Mouse (Mus musculus): ENCODE results near the gene Abhd17b. TPM values are rescaled to one million over a fixed set of nuclear protein-coding genes. Genes with fewer than 3 reads are reported as not detected.

Abhd17b gene
- total and polyA plus RNA-seq, 3 experiments: 19.3 to 62.1 (median 33.5) TPM

DNA sequence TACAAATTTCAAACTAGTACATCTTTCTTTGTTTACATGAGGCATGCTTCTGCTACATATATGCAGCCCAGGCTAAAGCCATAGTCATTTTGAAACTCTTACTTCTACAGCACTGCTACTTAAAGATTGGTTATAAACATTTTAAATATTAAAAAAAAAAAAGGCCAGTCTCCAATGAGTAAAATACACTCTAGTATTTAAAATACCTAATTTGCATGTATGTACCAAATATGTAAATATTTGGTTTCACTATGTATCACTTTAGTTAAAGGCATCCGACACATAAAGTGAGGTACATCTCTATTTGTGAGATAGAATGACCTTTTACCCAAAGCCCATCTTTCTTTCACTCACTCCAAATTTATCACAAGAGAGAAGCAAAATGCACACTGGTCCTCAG lies 24.0 kb upstream of the Abhd17b start:
- Histone ChIP-seq H3K79me2 (replicated peaks; ENCODE audit: control insufficient read depth, extremely low read depth, insufficient read depth, poor library complexity, severe bottlenecking) (peaks cover 21% of the 10 kb centered on the region), H3K4me3 (replicated peaks in 1 of 3; ENCODE audit: low read depth in 2 of 3, low read length in 2 of 3, poor library complexity in 1 of 3) (no peak overlapping the region), H3K27me3 (replicated peaks) (no peaks in the 10 kb centered on the region), H3K4me1 (ENCODE audit: control insufficient read depth in 1 of 2, insufficient read depth in 2 of 2) (peaks cover 11 to 50% of the 10 kb centered on the region in 2 experiments), H3K36me3 (replicated peaks in 1 of 2; ENCODE audit: control insufficient read depth in 1 of 2, insufficient read depth in 1 of 2, low read length in 1 of 2) (peaks cover 3 to 11% of the 10 kb centered on the region in 2 experiments), H3K9me3 (replicated peaks; ENCODE audit: low read length) (no peaks in the 10 kb centered on the region), H3K4me2 (ENCODE audit: insufficient read depth, low read depth, poor library complexity, severe bottlenecking) (peak overlapping the region; percentile 97), H3K27ac (ENCODE audit: insufficient read depth, low read depth) (no peak overlapping the region), H3K9ac (ENCODE audit: insufficient read depth, low read depth) (no peak overlapping the region)
- no peak for DNase-seq (ENCODE audit: extremely low read depth)
- dilution Hi-C loops (cut with MboI; ENCODE audit: extremely low pct_ligation_motif_present, extremely low pct_unique_long_range_greater_than_20kb, low sequenced_read_pairs): no loop called here
- in situ Hi-C loops (cut with MboI; ENCODE audit: low pct_ligation_motif_present, low pct_unique_long_range_greater_than_20kb, low sequenced_read_pairs): no loop called here
- TF ChIP-seq JUND (conservative IDR thresholded peaks at IDR 0.05; ENCODE audit: low read depth, low read length): peak; percentile 53; the same call in 1 of the 2 replicates
- TF ChIP-seq NELFE (IDR thresholded peaks at IDR 0.05; ENCODE audit: low read depth, low read length): no peak
- TF ChIP-seq GABPA (IDR thresholded peaks at IDR 0.05; ENCODE audit: insufficient replicate concordance, low read depth, low read length): no peak
- TF ChIP-seq PAX5 (IDR thresholded peaks at IDR 0.05; ENCODE audit: low read length): no peak
- TF ChIP-seq MAX (IDR thresholded peaks at IDR 0.05; ENCODE audit: low read length): no peak
- no peak for TF ChIP-seq NRF1 (IDR thresholded peaks at IDR 0.05; ENCODE audit: low read depth, low read length)
- TF ChIP-seq JUN (IDR thresholded peaks at IDR 0.05; ENCODE audit: insufficient read depth, low read depth, low read length): 0 out of 2 replicates have a peak, but pooled peaks have one; percentile 40
- peak; percentile 28; the same call in 1 of the 2 replicates for TF ChIP-seq ZNF384 (IDR thresholded peaks at IDR 0.05; ENCODE audit: low read depth, low read length)
- TF ChIP-seq TBP (conservative IDR thresholded peaks at IDR 0.05; ENCODE audit: low read depth, low read length): no peak

DNA sequence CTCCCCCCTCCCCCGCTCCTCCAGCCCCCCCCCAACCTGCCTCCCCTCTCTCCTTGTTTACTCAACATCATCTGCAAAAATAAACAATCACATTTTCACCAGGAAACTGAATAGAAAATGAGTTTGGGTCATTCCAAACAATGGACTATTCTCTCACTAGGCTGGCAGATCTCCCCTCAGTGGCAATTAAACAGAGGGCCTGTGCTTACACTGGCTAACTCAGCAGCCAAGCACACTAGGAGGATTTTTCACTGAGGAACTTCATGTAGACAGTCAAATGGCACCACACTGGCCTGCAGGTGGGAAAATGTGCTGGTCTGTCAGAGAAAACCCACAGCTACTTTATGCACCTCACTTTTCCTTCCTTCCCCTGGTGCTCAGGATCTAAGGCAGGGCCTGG lies 23.5 kb upstream of the Abhd17b start:
- H3K27ac ChIP-seq (ENCODE audit: insufficient read depth, low read depth): peak overlapping the region; percentile 19
- H3K4me3 ChIP-seq (replicated peaks in 1 of 3; ENCODE audit: low read depth in 2 of 3, low read length in 2 of 3, poor library complexity in 1 of 3): peak overlapping the region; percentile 32 to 47 (median 40)
- peak overlapping the region; percentile 97 for H3K4me2 ChIP-seq (ENCODE audit: insufficient read depth, low read depth, poor library complexity, severe bottlenecking)
- DNase-seq (ENCODE audit: extremely low read depth): no peak
- H3K4me1 ChIP-seq (ENCODE audit: control insufficient read depth in 1 of 2, insufficient read depth in 2 of 2): peaks cover 11 to 52% of the 10 kb centered on the region in 2 experiments
- TF ChIP-seq SIN3A (IDR thresholded peaks at IDR 0.05; ENCODE audit: low read length): 0 out of 2 replicates have a peak, but pooled peaks have one; percentile 50
- TF ChIP-seq BHLHE40 (IDR thresholded peaks at IDR 0.05; ENCODE audit: low read depth, low read length): no peak
- TF ChIP-seq MXI1 (IDR thresholded peaks at IDR 0.05; ENCODE audit: low read depth, low read length): peak; percentile 34; the same call in 1 of the 2 replicates
- no peaks in the 10 kb centered on the region for H3K27me3 ChIP-seq (replicated peaks)
- 0 out of 2 replicates have a peak overlapping the region, but pooled peaks have one; percentile 13 for H3K9ac ChIP-seq (ENCODE audit: insufficient read depth, low read depth)
- no peaks in the 10 kb centered on the region for H3K9me3 ChIP-seq (replicated peaks; ENCODE audit: low read length)
- in situ Hi-C loops (cut with MboI; ENCODE audit: low pct_ligation_motif_present, low pct_unique_long_range_greater_than_20kb, low sequenced_read_pairs) (no loop called here), dilution Hi-C loops (cut with MboI; ENCODE audit: extremely low pct_ligation_motif_present, extremely low pct_unique_long_range_greater_than_20kb, low sequenced_read_pairs) (no loop called here)
- peaks cover 22% of the 10 kb centered on the region for H3K79me2 ChIP-seq (replicated peaks; ENCODE audit: control insufficient read depth, extremely low read depth, insufficient read depth, poor library complexity, severe bottlenecking)
- peaks cover 3 to 10% of the 10 kb centered on the region in 2 experiments for H3K36me3 ChIP-seq (replicated peaks in 1 of 2; ENCODE audit: control insufficient read depth in 1 of 2, insufficient read depth in 1 of 2, low read length in 1 of 2)

DNA sequence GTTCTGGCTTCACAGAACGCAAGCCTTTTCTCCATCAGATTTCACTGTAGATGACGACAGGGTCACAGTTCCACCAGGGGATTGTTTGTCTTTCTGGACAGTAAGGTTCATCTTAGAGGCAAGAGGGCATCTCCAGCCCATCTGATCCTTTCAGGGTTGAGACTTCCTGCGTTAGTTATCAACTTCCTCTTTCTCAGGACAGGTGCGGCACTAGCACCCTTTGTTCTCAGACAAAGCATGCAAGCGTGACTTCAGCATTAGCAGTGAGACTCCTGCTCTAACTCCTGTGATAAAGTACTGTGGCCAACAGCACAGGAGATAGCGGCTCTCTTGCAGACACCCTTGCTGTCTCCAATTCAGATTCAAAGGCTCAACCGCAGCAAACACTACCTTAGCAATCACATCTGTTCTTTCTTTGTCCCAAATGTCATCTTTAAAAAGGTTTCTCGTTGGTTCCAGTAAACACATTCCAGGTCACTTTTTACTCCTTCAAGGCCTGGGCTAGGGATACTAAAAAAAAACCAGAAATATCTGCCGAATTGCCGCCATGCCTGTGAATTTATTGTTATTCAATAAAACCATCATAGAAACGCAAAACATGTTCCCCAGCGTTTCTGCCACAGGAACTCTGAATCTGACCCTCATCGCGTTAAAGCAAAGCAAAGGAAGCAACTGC lies 22.2 kb upstream of the Abhd17b start:
- Histone ChIP-seq H3K4me3 (replicated peaks in 1 of 3; ENCODE audit: low read depth in 2 of 3, low read length in 2 of 3, poor library complexity in 1 of 3) (peak overlapping the region; percentile 32 to 47 (median 40)), H3K36me3 (replicated peaks in 1 of 2; ENCODE audit: control insufficient read depth in 1 of 2, insufficient read depth in 1 of 2, low read length in 1 of 2) (peaks cover 3 to 6% of the 10 kb centered on the region in 2 experiments), H3K27ac (ENCODE audit: insufficient read depth, low read depth) (peak overlapping the region; percentile 60), H3K9me3 (replicated peaks; ENCODE audit: low read length) (no peaks in the 10 kb centered on the region), H3K9ac (ENCODE audit: insufficient read depth, low read depth) (peak overlapping the region; percentile 53), H3K27me3 (replicated peaks) (no peaks in the 10 kb centered on the region), H3K79me2 (replicated peaks; ENCODE audit: control insufficient read depth, extremely low read depth, insufficient read depth, poor library complexity, severe bottlenecking) (peaks cover 23% of the 10 kb centered on the region), H3K4me1 (ENCODE audit: control insufficient read depth in 1 of 2, insufficient read depth in 2 of 2) (peaks cover 11 to 52% of the 10 kb centered on the region in 2 experiments), H3K4me2 (ENCODE audit: insufficient read depth, low read depth, poor library complexity, severe bottlenecking) (peak overlapping the region; percentile 97)
- peak; percentile 88 for DNase-seq (ENCODE audit: extremely low read depth)
- dilution Hi-C loops (cut with MboI; ENCODE audit: extremely low pct_ligation_motif_present, extremely low pct_unique_long_range_greater_than_20kb, low sequenced_read_pairs) (no loop called here), in situ Hi-C loops (cut with MboI; ENCODE audit: low pct_ligation_motif_present, low pct_unique_long_range_greater_than_20kb, low sequenced_read_pairs) (no loop called here)
- no peak for TF ChIP-seq SMC3 (IDR thresholded peaks at IDR 0.05; ENCODE audit: low read depth, low read length)
- TF ChIP-seq ZNF384 (IDR thresholded peaks at IDR 0.05; ENCODE audit: low read depth, low read length): no peak
- TF ChIP-seq GABPA (IDR thresholded peaks at IDR 0.05; ENCODE audit: insufficient replicate concordance, low read depth, low read length): no peak
- peak; percentile 55; the same call in 1 of the 2 replicates for TF ChIP-seq TCF12 (IDR thresholded peaks at IDR 0.05; ENCODE audit: low read depth, low read length)
- no peak for TF ChIP-seq E2F4 (IDR thresholded peaks at IDR 0.05; ENCODE audit: insufficient replicate concordance, low read depth, low read length)
- no peak for TF ChIP-seq USF2 (conservative IDR thresholded peaks at IDR 0.05; ENCODE audit: low read depth, low read length)
- TF ChIP-seq MXI1 (IDR thresholded peaks at IDR 0.05; ENCODE audit: low read depth, low read length): peak; percentile 76
- no peak for TF ChIP-seq KAT2A (IDR thresholded peaks at IDR 0.05; ENCODE audit: insufficient replicate concordance, low read length)
- no peak for TF ChIP-seq ZKSCAN1 (IDR thresholded peaks at IDR 0.05; ENCODE audit: borderline replicate concordance, low read depth, low read length)
- no peak for TF ChIP-seq JUN (IDR thresholded peaks at IDR 0.05; ENCODE audit: insufficient read depth, low read depth, low read length)
- TF ChIP-seq MAFK (IDR thresholded peaks at IDR 0.05; ENCODE audit: insufficient replicate concordance, low read length): no peak
- no peak for TF ChIP-seq CHD2 (IDR thresholded peaks at IDR 0.05; ENCODE audit: low read length)
- TF ChIP-seq NELFE (IDR thresholded peaks at IDR 0.05; ENCODE audit: low read depth, low read length): no peak
- TF ChIP-seq ZC3H11A (IDR thresholded peaks at IDR 0.05; ENCODE audit: low read depth, low read length): no peak
- no peak for TF ChIP-seq POLR2AphosphoS2 (IDR thresholded peaks at IDR 0.05; ENCODE audit: low read depth, low read length)
- TF ChIP-seq TBP (conservative IDR thresholded peaks at IDR 0.05; ENCODE audit: low read depth, low read length): peak; percentile 30; the same call in 1 of the 2 replicates
